ENCODE assay signal across 5 mouse cellular contexts in the genomic region with DNA sequence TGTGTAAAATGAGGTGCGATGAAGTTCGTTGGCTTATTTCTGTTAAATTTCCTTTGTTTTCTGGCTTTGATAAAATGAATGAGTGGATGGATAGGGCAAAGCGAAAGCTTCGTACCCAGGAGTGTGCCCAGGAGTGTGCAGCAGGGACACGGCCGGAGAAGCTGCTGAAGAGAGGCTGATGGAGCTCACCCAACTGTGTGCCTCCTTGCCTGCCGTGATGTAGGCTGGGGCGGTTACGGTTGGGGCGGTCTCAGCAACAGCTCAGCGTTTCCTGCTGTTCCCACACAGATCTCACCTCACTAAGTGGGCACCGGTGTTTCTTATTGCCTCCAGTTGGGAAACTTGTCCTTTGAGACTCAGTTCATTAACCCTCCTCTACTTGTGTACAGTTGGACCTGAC.
"Had no signal": no experiment of that assay in that cellular context is flagged by ENCODE, and none has a peak within 500 bp of the region (broad histone marks: within the 10 kb centered on the region; RNA-seq: fewer than 3 reads in every experiment).

No protein-coding gene starts in this region.

- ATAC-seq: liver, postnatal 0 days had no signal

- DNase-seq: liver, embryonic 13.5 days; liver, postnatal 0 days had no signal

- H3K9me3 ChIP-seq: liver, embryonic 13.5 days; lung, embryonic 15.5 days; midbrain, embryonic 12.5 days had no signal

- H3K4me3 ChIP-seq: liver, embryonic 13.5 days; lung, embryonic 15.5 days; midbrain, embryonic 12.5 days had no signal

- H3K9ac ChIP-seq: liver, embryonic 13.5 days; liver, postnatal 0 days; lung, embryonic 15.5 days; midbrain, embryonic 12.5 days had no signal

- H3K36me3 ChIP-seq: liver, embryonic 13.5 days; lung, embryonic 15.5 days; midbrain, embryonic 12.5 days had no signal

- H3K4me2 ChIP-seq: liver, embryonic 13.5 days; lung, embryonic 15.5 days; midbrain, embryonic 12.5 days had no signal

- H3K27ac ChIP-seq: liver, embryonic 13.5 days; macrophage; midbrain, embryonic 12.5 days had no signal

- H3K27me3 ChIP-seq: liver, embryonic 13.5 days; lung, embryonic 15.5 days; midbrain, embryonic 12.5 days had no signal
